Mouse (Mus musculus): ENCODE measurements around the gene Aplp2.

Aplp2 gene

DNA sequence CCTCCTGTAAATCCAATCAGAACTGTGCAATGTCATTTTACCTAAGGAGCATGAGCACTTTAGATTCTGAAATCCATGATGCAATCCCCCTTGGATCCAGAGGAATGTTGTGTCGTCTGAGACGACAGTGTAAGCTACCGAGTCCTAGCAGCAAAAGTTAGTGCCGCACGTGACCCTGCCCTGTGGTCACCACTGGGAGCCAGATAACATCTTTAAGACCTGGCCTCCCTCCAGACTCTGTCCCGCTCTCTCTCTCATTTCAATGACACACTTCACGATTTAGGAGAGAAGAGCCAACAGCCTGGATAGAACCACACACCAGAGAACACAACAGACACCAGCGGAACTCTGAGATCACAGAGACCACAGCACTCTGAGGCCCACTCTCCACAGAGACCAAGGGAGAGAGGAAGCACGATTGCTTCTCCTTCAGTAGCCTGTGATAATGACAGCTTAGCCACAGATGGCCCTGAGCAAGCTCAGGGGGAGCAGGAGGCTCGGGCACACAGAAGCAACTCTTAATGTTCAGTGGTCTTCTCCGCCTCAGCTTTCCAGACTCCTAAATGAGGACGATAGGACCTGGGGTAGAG lies 83.6 kb downstream of the Aplp2 start:
- DNase-seq (ENCODE audit: low spot score in 2 of 2) = no peak

DNA sequence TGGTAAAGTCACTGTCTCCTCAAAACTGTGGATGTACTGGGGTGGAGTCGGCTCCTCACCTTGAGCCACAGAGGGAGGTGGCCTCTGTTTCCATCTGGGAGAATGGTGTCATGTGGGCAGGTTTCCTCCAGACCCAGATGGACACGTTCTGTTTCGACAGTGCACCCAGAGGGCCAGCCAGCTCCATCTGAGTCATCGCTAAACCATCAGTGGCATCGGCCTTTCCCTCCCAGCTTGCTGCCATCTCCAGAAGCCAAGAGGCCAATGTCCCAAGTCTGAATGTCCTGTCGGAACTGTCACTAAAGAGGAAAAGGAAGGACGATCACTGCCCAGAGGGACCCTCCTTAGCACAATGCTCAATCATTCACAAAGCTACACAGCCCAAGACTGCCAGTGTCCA lies 85.5 kb downstream of the Aplp2 start:
- DNase-seq (ENCODE audit: low spot score in 2 of 2) = no peak

DNA sequence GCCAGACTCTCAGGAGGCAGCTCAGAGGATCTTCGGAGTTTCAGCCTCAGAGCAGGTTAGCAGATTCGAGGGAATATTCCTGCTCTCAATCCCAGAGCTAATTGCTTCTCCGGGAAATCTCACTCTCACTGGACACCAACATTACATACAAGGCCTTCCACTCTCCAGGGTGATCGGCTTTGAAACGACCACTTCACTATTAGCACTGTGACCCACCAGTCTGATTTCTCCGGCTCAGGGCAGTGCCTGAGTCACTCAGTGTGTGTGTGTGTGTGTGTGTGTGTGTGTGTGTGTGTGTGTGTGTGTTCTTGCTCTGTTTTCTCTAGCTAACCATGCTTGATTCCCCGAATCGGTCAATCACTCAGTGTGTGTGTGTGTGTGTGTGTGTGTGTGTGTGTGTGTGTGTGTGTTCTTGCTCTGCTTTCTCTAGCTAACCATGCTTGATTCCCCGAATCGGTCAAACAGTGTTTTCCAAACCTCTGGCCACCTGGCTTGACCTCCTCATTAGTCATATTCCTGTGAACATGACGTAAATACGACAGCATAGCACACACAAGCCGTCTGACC lies 89.1 kb downstream of the Aplp2 start:
- DNase-seq (ENCODE audit: low spot score in 2 of 2) = no peak

DNA sequence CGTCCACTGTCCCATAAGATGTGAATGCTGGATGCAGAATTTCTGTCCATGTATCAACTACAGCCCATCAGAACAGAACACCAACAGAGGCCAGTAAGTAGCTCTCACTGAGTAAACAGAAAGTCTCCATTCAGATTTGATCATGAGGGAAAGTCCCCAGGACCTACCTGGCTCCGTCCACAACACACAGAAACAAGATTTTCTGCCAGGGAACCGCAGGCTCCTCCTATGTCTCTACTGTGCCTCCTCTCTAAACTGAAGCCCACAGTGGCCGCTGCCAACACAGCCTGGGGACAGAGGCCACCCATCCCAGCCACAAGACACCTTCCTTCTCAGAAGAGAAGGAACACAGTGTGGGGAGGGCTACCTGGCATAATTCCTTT lies 91.1 kb downstream of the Aplp2 start:
- no peak for DNase-seq (ENCODE audit: low spot score in 2 of 2)

DNA sequence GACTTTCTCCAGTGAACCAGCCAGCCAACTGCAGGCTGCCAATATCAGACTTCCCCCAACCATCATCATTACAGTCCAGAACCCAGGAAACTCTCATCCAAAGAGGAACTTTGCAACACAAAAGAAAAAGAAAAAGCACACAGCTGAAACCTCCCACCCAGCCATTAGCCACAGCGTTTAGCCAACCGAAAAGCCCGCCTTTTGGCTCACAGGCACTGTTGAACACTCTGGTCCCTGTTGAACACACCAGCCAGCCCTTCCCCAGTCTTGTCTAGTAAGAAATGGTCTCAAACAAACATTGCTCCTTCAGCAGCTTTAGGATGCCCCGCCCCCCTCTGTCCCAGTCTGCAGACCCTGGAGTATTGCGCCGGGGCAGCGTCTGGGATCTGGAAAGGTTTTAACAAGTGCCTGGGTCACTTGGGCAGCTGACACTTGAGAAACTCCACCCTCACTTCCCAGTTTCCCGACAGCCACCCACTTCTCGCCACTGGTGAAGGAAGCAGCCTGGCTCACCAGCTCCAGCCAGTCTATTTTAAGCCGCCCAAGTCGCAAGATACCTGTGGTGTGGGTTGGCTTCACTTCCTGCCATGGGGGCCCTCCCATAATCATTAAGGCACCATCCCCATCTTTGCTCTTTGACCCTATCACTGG lies 91.6 kb downstream of the Aplp2 start:
- DNase-seq (ENCODE audit: low spot score in 2 of 2) = no peak

DNA sequence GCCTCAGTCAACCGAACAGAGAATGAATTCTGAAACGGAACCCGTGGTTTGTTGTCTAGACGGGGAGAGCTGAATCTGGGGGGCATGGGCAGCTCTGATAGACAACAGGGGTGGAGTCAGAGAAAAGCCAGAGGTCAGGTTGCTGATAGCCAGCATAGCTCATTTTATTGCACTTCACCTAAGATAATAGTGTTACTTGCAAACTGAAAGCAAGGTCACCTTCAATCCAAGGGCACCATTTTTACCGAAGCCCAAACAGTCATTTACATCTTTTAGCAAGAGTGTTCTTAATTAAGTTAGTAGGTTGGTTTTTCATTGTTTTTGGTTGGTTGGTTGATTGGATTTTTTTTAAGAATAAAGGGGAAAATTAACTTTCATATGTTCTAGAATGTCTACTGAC lies 92.2 kb downstream of the Aplp2 start:
- DNase-seq (ENCODE audit: low spot score in 2 of 2) = no peak

DNA sequence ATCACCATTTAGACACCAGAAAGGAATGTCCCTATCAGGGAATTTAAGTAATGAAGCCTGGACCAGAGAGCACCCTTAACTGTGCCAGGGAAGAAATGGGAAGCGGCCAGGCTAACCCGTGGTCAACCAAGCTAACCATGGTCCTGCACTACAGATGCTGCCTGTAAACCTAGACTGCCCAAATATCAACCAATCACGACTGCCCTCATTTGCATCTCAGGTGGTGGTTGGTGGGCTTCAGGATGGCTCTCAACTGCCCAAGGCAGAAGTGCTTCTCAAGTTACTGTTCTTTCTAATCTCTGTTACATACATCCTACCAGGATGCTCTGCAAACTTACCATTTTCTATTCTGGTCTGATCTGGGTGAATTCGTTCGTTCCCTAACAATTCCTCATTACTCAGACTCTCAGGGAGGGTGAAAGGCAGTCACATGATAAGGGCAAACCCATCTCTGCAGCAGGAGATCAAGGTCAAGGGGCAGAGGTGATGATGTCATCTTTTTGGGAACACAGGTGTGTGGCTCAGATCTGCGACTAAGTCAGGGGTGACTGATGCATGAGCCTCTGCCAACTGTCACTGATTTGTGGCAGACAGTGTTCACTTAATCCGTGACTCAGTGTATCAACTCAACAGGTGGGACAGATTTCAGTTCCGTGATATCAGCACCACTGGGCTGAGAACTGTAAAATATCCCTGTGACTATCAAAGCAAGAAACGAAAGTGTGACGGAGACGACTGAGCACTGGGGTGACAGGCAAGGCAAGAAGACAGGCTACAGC lies 92.9 kb downstream of the Aplp2 start:
- no peak for DNase-seq (ENCODE audit: low spot score in 2 of 2)

DNA sequence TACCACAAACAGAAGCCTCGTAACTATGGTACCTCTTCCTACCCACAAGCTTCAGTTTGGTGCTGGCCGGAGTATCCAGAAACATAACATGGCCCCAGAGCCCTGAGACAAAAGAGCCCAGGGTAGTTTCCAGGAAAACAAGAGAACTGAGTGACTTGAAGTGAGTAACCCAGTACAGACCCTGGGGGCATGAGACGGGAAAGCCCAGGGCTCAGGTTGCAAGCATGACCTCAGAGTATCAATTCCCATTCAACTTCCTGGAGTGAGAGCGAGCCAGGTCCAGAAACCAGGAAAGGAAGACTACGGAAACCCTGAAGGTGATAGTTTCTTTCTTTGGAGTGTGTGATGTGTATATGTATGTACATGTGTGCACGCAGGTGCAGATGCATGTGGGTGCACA lies 94.1 kb downstream of the Aplp2 start:
- no peak for DNase-seq (ENCODE audit: low spot score in 2 of 2)

DNA sequence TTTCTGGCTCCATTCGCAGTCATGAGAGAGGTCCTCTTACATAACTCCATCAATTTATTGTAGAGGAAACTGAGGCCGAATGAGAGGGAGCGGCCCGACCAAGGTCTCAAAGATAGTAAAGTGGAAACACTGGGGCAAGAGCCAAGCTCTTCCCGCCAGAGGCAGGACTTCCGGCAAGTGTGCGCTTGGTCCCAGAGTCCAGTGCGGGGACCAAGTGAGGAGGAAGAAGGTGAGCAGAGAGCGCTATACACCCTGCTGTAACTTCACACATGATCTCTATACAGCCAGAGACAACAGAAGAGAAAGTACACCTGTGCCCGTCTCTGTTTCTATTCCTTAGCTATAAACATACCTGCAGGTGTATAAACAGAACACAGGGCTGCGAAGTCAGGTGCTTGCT lies 94.5 kb downstream of the Aplp2 start:
- no peak for DNase-seq (ENCODE audit: low spot score in 2 of 2)

DNA sequence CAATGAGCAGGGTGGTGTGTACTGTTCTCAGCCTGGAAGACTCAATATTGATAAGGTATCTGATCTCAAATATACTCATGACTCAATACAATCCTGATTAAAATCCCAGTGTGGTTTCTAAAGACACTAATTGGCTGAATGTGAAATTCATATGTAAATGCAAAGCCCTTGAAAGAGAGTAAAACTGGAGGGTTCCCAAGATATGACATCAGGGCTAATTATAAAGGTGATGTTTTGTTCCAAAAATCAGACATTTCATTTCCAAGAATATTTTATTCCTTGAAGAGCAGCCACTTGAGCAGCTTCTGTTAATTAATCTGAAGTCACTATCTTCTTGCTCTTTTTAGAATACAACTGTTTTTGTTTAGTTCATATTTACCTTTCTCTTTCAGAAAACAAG lies 96.0 kb downstream of the Aplp2 start:
- DNase-seq (ENCODE audit: low spot score in 2 of 2) = no peak

DNA sequence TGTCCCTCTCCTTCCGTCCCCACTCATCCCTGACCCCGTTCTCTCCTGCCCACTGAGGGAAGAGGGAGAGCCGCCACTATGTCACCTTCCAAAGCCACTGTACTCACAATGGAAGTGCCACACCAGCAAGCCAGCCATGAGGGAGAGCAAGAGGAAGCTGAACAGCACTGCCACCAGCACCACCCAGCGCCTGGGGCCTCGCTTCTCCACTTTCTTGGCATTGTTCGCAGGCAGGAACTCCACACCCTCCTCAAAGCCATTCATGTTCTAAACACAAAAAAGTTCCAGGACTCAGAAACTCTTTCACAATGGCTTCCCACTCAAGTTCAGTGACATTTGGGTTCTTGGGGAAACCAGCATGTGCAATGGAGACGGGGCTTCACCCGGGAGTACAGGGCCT lies 103.2 kb downstream of the Aplp2 start:
- DNase-seq (ENCODE audit: low spot score in 2 of 2) = no peak

Measured in left cerebral cortex, adult 9 months (tissue).